Mouse (Mus musculus) cortical plate, adult 2 months (tissue): ENCODE measurements around the gene Gm45194. TPM values are rescaled to one million over a fixed set of nuclear protein-coding genes. Genes with fewer than 3 reads are reported as not detected.

Source experiments
- H3K27ac ChIP-seq: fragments of 200-500 bp; 2 replicates; pipeline ENCODE4 v1.5.1; 2012; ENCODE audit warnings: low read length, control low read depth, inconsistent platforms; ENCODE audit not compliant: insufficient read depth
- H3K4me1 ChIP-seq: fragments of 200-500 bp; 2 replicates; pipeline ENCODE4 v1.6.1; 2011; ENCODE audit warnings: low read length; ENCODE audit not compliant: control insufficient read depth, insufficient read depth
- H3K4me3 ChIP-seq: fragments of 200-500 bp; 2 replicates; pipeline ENCODE4 v1.5.1; 2011; ENCODE audit warnings: mild to moderate bottlenecking, low read length, control low read depth; ENCODE audit not compliant: insufficient read depth
- CTCF ChIP-seq: fragments of 200-500 bp; IDR thresholded peaks from 2 replicates; pipeline ENCODE4 v1.5.1; 2011; ENCODE audit warnings: mild to moderate bottlenecking, control low read depth, low read length; ENCODE audit not compliant: insufficient read depth; ENCODE audit errors: extremely low read depth
- POLR2A ChIP-seq: fragments of 200-500 bp; IDR thresholded peaks from 2 replicates; pipeline ENCODE4 v1.6.1; 2011; ENCODE audit warnings: mild to moderate bottlenecking, low read length, control low read depth; ENCODE audit not compliant: insufficient read depth; ENCODE audit errors: extremely low read depth
- polyA plus RNA-seq: library from polyadenylated mRNA; depleted of rRNA; stranded (reverse); fragments of >200 nt; gene quantifications from 2 replicates; pipeline ENCODE4 v1.2.3, GENCODE M21; 2012; rRNA removed

The Gm45194 gene
- not detected in 2 replicates for polyA plus RNA-seq

- H3K4me1 ChIP-seq = no peaks in the 10 kb centered on the region
- TF ChIP-seq POLR2A (no peak), CTCF (no peak)
- H3K4me3 ChIP-seq = no peak within 1 kb of the TSS
Measured at GRCm38 (mm10) chrX:111891089-111891488, at the start of gene Gm45194. Gene Gm45194 (plus strand): TSS chrX:111891389.

GRCm38 (mm10) chrX:111855878-111856277 lies 35.3 kb upstream of the Gm45194 start:
- no peak overlapping the region for H3K27ac ChIP-seq
- H3K4me3 ChIP-seq = no peak overlapping the region
- no peaks in the 10 kb centered on the region for H3K4me1 ChIP-seq

More at GRCm38 (mm10) chrX:111891089-111891488, at the start of gene Gm45194:
- H3K27ac ChIP-seq = no peak within 1 kb of the TSS

GRCm38 (mm10) chrX:111881251-111881650 lies 9.9 kb upstream of the Gm45194 start:
- no peak for TF ChIP-seq POLR2A
- no peak for TF ChIP-seq CTCF
- H3K4me1 ChIP-seq = no peaks in the 10 kb centered on the region

More at GRCm38 (mm10) chrX:111855878-111856277, 35.3 kb upstream of the Gm45194 start:
- TF ChIP-seq POLR2A (no peak), CTCF (no peak)

GRCm38 (mm10) chrX:111894321-111895050 lies 3.3 kb downstream of the Gm45194 start:
- 0 out of 2 replicates have a peak overlapping the region, but pooled peaks have one; percentile 23 for H3K4me3 ChIP-seq
- TF ChIP-seq CTCF (no peak), POLR2A (no peak)
- H3K4me1 ChIP-seq = no peaks in the 10 kb centered on the region
- H3K27ac ChIP-seq = no peak overlapping the region

More at GRCm38 (mm10) chrX:111881251-111881650, 9.9 kb upstream of the Gm45194 start:
- Histone ChIP-seq H3K27ac (no peak overlapping the region), H3K4me3 (no peak overlapping the region)

GRCm38 (mm10) chrX:111895084-111895779 lies 4.0 kb downstream of the Gm45194 start:
- TF ChIP-seq POLR2A (no peak), CTCF (no peak)
- no peaks in the 10 kb centered on the region for H3K4me1 ChIP-seq
- H3K4me3 ChIP-seq = no peak overlapping the region
- no peak overlapping the region for H3K27ac ChIP-seq

GRCm38 (mm10) chrX:111917422-111917821 lies 26.2 kb downstream of the Gm45194 start:
- Histone ChIP-seq H3K27ac (no peak overlapping the region), H3K4me1 (no peaks in the 10 kb centered on the region), H3K4me3 (no peak overlapping the region)
- TF ChIP-seq CTCF (no peak), POLR2A (no peak)

- no peak overlapping the region for H3K27ac ChIP-seq
- H3K4me3 ChIP-seq = no peak overlapping the region
- TF ChIP-seq CTCF (no peak), POLR2A (no peak)
- no peaks in the 10 kb centered on the region for H3K4me1 ChIP-seq
Measured at GRCm38 (mm10) chrX:111960909-111961308, 69.7 kb downstream of the Gm45194 start.

GRCm38 (mm10) chrX:111999661-112000060 lies 108.5 kb downstream of the Gm45194 start:
- Histone ChIP-seq H3K4me3 (no peak overlapping the region), H3K27ac (no peak overlapping the region), H3K4me1 (no peaks in the 10 kb centered on the region)
- TF ChIP-seq CTCF (no peak), POLR2A (no peak)

- TF ChIP-seq CTCF (no peak), POLR2A (no peak)
- Histone ChIP-seq H3K4me1 (no peaks in the 10 kb centered on the region), H3K4me3 (no peak within 1 kb of the TSS), H3K27ac (no peak within 1 kb of the TSS)
Measured at GRCm38 (mm10) chrX:112010707-112011106, 119.5 kb downstream of the Gm45194 start, which contains the start of gene Tex16. Gene Tex16 (plus strand): TSS chrX:112011007.

- Histone ChIP-seq H3K4me3 (no peak within 1 kb of the TSS), H3K27ac (no peak within 1 kb of the TSS), H3K4me1 (no peaks in the 10 kb centered on the region)
- TF ChIP-seq POLR2A (no peak), CTCF (no peak)
Measured at GRCm38 (mm10) chrX:112238749-112239148, 347.6 kb downstream of the Gm45194 start, which contains the start of gene 4933403O08Rik. Gene 4933403O08Rik (plus strand): TSS chrX:112239049.
